Mouse (Mus musculus): ENCODE data around the gene Gm12184.

DNA sequence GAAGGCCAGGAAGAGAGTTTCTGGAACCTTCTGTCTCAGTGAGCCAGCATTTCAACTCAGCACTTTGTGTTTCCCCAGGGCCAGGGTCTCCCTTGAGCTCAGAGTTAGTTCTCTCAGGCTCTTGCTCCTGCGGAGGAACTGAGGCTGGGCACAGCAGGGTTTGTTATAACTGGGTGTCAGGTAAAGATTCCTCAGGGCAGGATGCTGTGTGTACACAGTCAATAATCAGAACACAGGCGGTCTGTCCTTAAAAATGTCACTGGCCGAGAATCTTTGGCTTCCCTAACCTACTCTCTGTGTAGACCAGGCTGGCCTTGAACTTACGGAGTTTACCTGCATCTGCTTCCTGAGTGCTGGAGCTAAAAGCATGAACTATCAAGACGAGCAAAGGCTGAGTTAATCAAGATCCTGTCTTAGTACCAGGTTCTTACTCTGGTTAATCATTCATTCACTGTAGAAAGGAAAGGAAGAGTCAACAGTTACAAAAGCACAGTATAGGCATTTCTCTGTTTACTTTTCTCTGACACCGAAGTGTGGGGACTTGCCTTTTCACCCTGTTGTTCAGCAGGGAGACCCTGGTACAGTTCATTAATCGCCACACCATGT is 46.3 kb upstream of the Gm12184 start:
- TF ChIP-seq CTCF (IDR thresholded peaks at IDR 0.05; ENCODE audit: low read depth) (no peak), EP300 (IDR thresholded peaks at IDR 0.05; ENCODE audit: low read depth) (no peak)

Data from heart, postnatal 0 days (tissue).